In the genomic region with DNA sequence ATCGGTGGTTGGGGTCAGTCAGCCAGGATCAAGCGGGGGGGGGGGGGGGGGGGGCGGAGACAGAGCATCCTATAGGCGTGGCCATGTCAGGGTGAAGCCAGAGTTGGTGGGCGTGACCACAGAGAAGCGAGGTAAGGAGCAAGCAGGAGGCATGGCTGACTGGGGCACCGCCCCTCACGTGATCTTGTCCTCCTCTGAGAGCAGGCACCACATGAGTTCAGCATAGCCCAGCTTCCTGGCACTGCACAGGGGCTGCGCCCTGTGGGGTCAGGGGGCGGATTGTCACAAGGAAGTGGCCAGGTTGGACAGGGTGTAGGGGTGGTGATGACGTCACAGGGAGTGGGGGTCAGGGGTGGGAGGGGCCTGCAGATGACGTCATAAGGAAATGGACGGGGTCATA, we compare ENCODE assay signal across 15 mouse cellular contexts. TPM values are rescaled to one million over a fixed set of nuclear protein-coding genes. Genes with fewer than 3 reads are reported as not detected.
DNase-seq lines count a peak whose midpoint lies in the region; ATAC-seq lines count a peak whose summit lies in the region.
"Had no signal": no experiment of that assay in that cellular context is flagged by ENCODE, and none has a peak within 500 bp of the region (broad histone marks: within the 10 kb centered on the region; RNA-seq: fewer than 3 reads in every experiment).

No protein-coding gene starts in this region.

- no peak overlapping the region for H3K4me2 ChIP-seq in kidney, embryonic 14.5 days (replicated peaks; ENCODE audit: low read depth, low read length)
- H3K4me2 ChIP-seq in heart, embryonic 11.5 days: no peak overlapping the region
- no peak overlapping the region for H3K4me2 ChIP-seq in midbrain, embryonic 15.5 days
- H3K4me2 ChIP-seq: forebrain, embryonic 13.5 days; limb, embryonic 12.5 days had no signal

- H3K9ac ChIP-seq in kidney, embryonic 14.5 days (ENCODE audit: low read depth, low read length): no peak overlapping the region
- H3K9ac ChIP-seq in heart, embryonic 11.5 days (ENCODE audit: low read depth, low read length): no peak overlapping the region
- no peak overlapping the region for H3K9ac ChIP-seq in midbrain, embryonic 15.5 days
- H3K9ac ChIP-seq: forebrain, embryonic 13.5 days; limb, embryonic 12.5 days had no signal

- H3K4me3 ChIP-seq in kidney, embryonic 14.5 days (ENCODE audit: low read length): no peak overlapping the region
- no peak overlapping the region for H3K4me3 ChIP-seq in heart, embryonic 11.5 days (ENCODE audit: low read depth, low read length)
- no peak overlapping the region for H3K4me3 ChIP-seq in midbrain, embryonic 15.5 days
- H3K4me3 ChIP-seq: forebrain, embryonic 13.5 days; layer of hippocampus, adult 2 months; limb, embryonic 12.5 days had no signal

- WGBS in kidney, embryonic 14.5 days: 87% methylated on average over 10 of the region's 13 CpGs
- WGBS in heart, embryonic 11.5 days (ENCODE audit: insufficient replicate concordance): 80% methylated on average over 10 of the region's 13 CpGs
- 87% methylated on average over 11 of the region's 13 CpGs for WGBS in midbrain, embryonic 15.5 days

- H3K27me3 ChIP-seq in kidney, embryonic 14.5 days (ENCODE audit: control insufficient read depth, insufficient read depth, low read length): no peaks in the 10 kb centered on the region
- no peaks in the 10 kb centered on the region for H3K27me3 ChIP-seq in heart, embryonic 11.5 days (ENCODE audit: control insufficient read depth, insufficient read depth, low read length)
- no peaks in the 10 kb centered on the region for H3K27me3 ChIP-seq in midbrain, embryonic 15.5 days (replicated peaks)
- H3K27me3 ChIP-seq: forebrain, embryonic 13.5 days; limb, embryonic 12.5 days had no signal

- H3K36me3 ChIP-seq in kidney, embryonic 14.5 days (ENCODE audit: control insufficient read depth, insufficient read depth, low read length): no peaks in the 10 kb centered on the region; the same call in 1 of the 2 replicates
- H3K36me3 ChIP-seq in heart, embryonic 11.5 days (ENCODE audit: control insufficient read depth, insufficient read depth, low read length): peaks cover 13% of the 10 kb centered on the region
- H3K36me3 ChIP-seq in midbrain, embryonic 15.5 days (replicated peaks): peaks cover 12% of the 10 kb centered on the region

- no peak overlapping the region for H3K27ac ChIP-seq in kidney, embryonic 14.5 days (ENCODE audit: low read depth, low read length)
- no peak overlapping the region for H3K27ac ChIP-seq in heart, embryonic 11.5 days (ENCODE audit: low read depth, low read length)
- H3K27ac ChIP-seq in midbrain, embryonic 15.5 days: no peak overlapping the region
- H3K27ac ChIP-seq: forebrain, embryonic 13.5 days; layer of hippocampus, adult 2 months; limb, embryonic 12.5 days had no signal

- no peak for ATAC-seq in kidney, embryonic 14.5 days (ENCODE audit: low FRiP score, low TSS enrichment)
- ATAC-seq in heart, embryonic 11.5 days (replicated peaks; ENCODE audit: insufficient number of reproducible peaks, low FRiP score, low TSS enrichment): no peak
- no peak for ATAC-seq in midbrain, embryonic 15.5 days (replicated peaks)
- ATAC-seq: forebrain, embryonic 13.5 days had no signal

- peaks cover 53% of the 10 kb centered on the region for H3K9me3 ChIP-seq in kidney, embryonic 14.5 days (ENCODE audit: control insufficient read depth, low read length)
- H3K9me3 ChIP-seq in heart, embryonic 11.5 days (replicated peaks; ENCODE audit: control insufficient read depth, low read length): peaks cover 41% of the 10 kb centered on the region
- peaks cover 24% of the 10 kb centered on the region for H3K9me3 ChIP-seq in midbrain, embryonic 15.5 days

- no peaks in the 10 kb centered on the region for H3K4me1 ChIP-seq in kidney, embryonic 14.5 days (ENCODE audit: control insufficient read depth, insufficient read depth, low read length)
- H3K4me1 ChIP-seq in heart, embryonic 11.5 days (ENCODE audit: control insufficient read depth, insufficient read depth, low read length): no peaks in the 10 kb centered on the region
- H3K4me1 ChIP-seq in midbrain, embryonic 15.5 days: no peaks in the 10 kb centered on the region
- H3K4me1 ChIP-seq: forebrain, embryonic 13.5 days; limb, embryonic 12.5 days had no signal

- peak; percentile 2 to 5 for DNase-seq in kidney, postnatal 4 days
- DNase-seq in thymus, postnatal 0 days (ENCODE audit: low spot score): peak; percentile 2
- no peak for DNase-seq in thymus, postnatal 25 days
- DNase-seq in T-cell, adult 2 months (ENCODE audit: low spot score): peak; percentile 58
- DNase-seq in yolk sac, embryonic 10.5 days (ENCODE audit: low spot score): peak; percentile 2
- DNase-seq: gastrocnemius, postnatal 25 days; heart, postnatal 14 days; kidney, adult 11 months; lung, postnatal 4 days had no signal

RNA-seq across cellular contexts. Expression of gene Crlf2, which starts 6.7 kb away (rescaled TPM):
- polyA plus RNA-seq in kidney, embryonic 14.5 days (2014; fragmentation: Nextera tagmentation; extraction: Ambion mirVana): 11.0 and 11.4 TPM in 2 replicates
- polyA plus RNA-seq in thymus, postnatal 0 days (2015; fragmentation: Nextera tagmentation; extraction: Ambion mirVana): 24.9 and 27.2 TPM in 2 replicates
- polyA plus RNA-seq in heart, embryonic 11.5 days (2014; fragmentation: Nextera tagmentation; extraction: Ambion mirVana): 5.4 and 5.8 TPM in 2 replicates
- polyA plus RNA-seq in midbrain, embryonic 15.5 days (2015; fragmentation: Nextera tagmentation; extraction: Ambion mirVana): 16.2 and 16.6 TPM in 2 replicates
